Mouse (Mus musculus): ENCODE measurements around the gene Hs3st3a1.
A peak's percentile ranks its signal among the peaks of the same experiment; 100 is the strongest.

Gene Hs3st3a1

GRCm38 (mm10) chr11:64434611-64435545 is at the start of gene Hs3st3a1:
Gene Hs3st3a1 (plus strand): TSS chr11:64435332.
- DNase-seq (ENCODE audit: low read depth, low spot score), result peak; percentile 83

- no peak for DNase-seq (ENCODE audit: low read depth, low spot score)
Observed at GRCm38 (mm10) chr11:64386333-64386732, 48.8 kb upstream of the Hs3st3a1 start.

GRCm38 (mm10) chr11:64396331-64396881 is 38.7 kb upstream of the Hs3st3a1 start:
- no peak for DNase-seq (ENCODE audit: low read depth, low spot score)

- no peak for DNase-seq (ENCODE audit: low read depth, low spot score)
Observed at GRCm38 (mm10) chr11:64396949-64397348, 38.2 kb upstream of the Hs3st3a1 start.

GRCm38 (mm10) chr11:64397612-64398011 is 37.5 kb upstream of the Hs3st3a1 start:
- DNase-seq (ENCODE audit: low read depth, low spot score), result no peak

- peak; percentile 48 for DNase-seq (ENCODE audit: low read depth, low spot score)
Observed at GRCm38 (mm10) chr11:64400534-64401093, 34.5 kb upstream of the Hs3st3a1 start.

- DNase-seq (ENCODE audit: low read depth, low spot score), result no peak
Observed at GRCm38 (mm10) chr11:64418969-64419368, 16.2 kb upstream of the Hs3st3a1 start.

GRCm38 (mm10) chr11:64435546-64436411 is 647 bp downstream of the Hs3st3a1 start:
- DNase-seq (ENCODE audit: low read depth, low spot score), result peak; percentile 60

- no peak for DNase-seq (ENCODE audit: low read depth, low spot score)
Observed at GRCm38 (mm10) chr11:64436412-64436727, 1.2 kb downstream of the Hs3st3a1 start, which contains the start of gene F930015N05Rik. Gene F930015N05Rik (minus strand): TSS chr11:64436653.

- no peak for DNase-seq (ENCODE audit: low read depth, low spot score)
Observed at GRCm38 (mm10) chr11:64436791-64437298, 1.7 kb downstream of the Hs3st3a1 start.

GRCm38 (mm10) chr11:64437721-64438120 is 2.6 kb downstream of the Hs3st3a1 start:
- no peak for DNase-seq (ENCODE audit: low read depth, low spot score)

GRCm38 (mm10) chr11:64438909-64439308 is 3.8 kb downstream of the Hs3st3a1 start:
- DNase-seq (ENCODE audit: low read depth, low spot score), result no peak

GRCm38 (mm10) chr11:64442119-64442518 is 7.0 kb downstream of the Hs3st3a1 start:
- DNase-seq (ENCODE audit: low read depth, low spot score), result peak; percentile 68

GRCm38 (mm10) chr11:64442701-64443100 is 7.6 kb downstream of the Hs3st3a1 start:
- no peak for DNase-seq (ENCODE audit: low read depth, low spot score)

- no peak for DNase-seq (ENCODE audit: low read depth, low spot score)
Observed at GRCm38 (mm10) chr11:64445227-64445626, 10.1 kb downstream of the Hs3st3a1 start.

GRCm38 (mm10) chr11:64448586-64449315 is 13.6 kb downstream of the Hs3st3a1 start:
- DNase-seq (ENCODE audit: low read depth, low spot score), result no peak

GRCm38 (mm10) chr11:64461746-64462145 is 26.6 kb downstream of the Hs3st3a1 start:
- DNase-seq (ENCODE audit: low read depth, low spot score), result no peak

GRCm38 (mm10) chr11:64468737-64469136 is 33.6 kb downstream of the Hs3st3a1 start:
- no peak for DNase-seq (ENCODE audit: low read depth, low spot score)

GRCm38 (mm10) chr11:64470689-64471088 is 35.6 kb downstream of the Hs3st3a1 start:
- DNase-seq (ENCODE audit: low read depth, low spot score), result peak; percentile 60

GRCm38 (mm10) chr11:64473679-64474078 is 38.5 kb downstream of the Hs3st3a1 start:
- DNase-seq (ENCODE audit: low read depth, low spot score), result no peak

GRCm38 (mm10) chr11:64481445-64481844 is 46.3 kb downstream of the Hs3st3a1 start:
- no peak for DNase-seq (ENCODE audit: low read depth, low spot score)
